Mouse (Mus musculus) bone marrow macrophage, adult 2 months (primary cell): ENCODE results near the gene Vav2.
A peak's percentile ranks its signal among the peaks of the same experiment; 100 is the strongest.

Experiments used
- CTCF ChIP-seq: IDR thresholded peaks from 2 replicates; pipeline ENCODE4 v1.5.1; 2012; ENCODE audit warnings: low read depth, mild to moderate bottlenecking, low read length, moderate library complexity
- POLR2A ChIP-seq: IDR thresholded peaks from 2 replicates; pipeline ENCODE4 v1.6.1; 2012; ENCODE audit warnings: mild to moderate bottlenecking, low read depth, low read length, borderline replicate concordance

- TF ChIP-seq POLR2A (no peak), CTCF (peak; percentile 82)
These were observed 191.1 kb downstream of the Vav2 start for GRCm38 (mm10) chr2:27235729-27236128.
